Mouse (Mus musculus) left cerebral cortex, postnatal 14 days (tissue): ENCODE data around the gene Scgb1b29. TPM values are rescaled to one million over a fixed set of nuclear protein-coding genes. Genes with fewer than 3 reads are reported as not detected.
"Not testable (repeated sequence)": the region's sequence is repeated elsewhere in the genome, so short reads cannot be mapped to it uniquely, and the experiment has no call there.

ENCODE experiments used
- DNase-seq, 2 experiments: peaks; one replicate each; pipeline ENCODE4 v3.0.0; 2021 to 2022; ENCODE audit warnings: low spot score in 2 of 2, mixed read lengths in 1 of 2
- intact Hi-C: fragments of 180-260 bp; cut with DNase I; formaldehyde crosslinking; loops from one replicate; pipeline ENCODE4 v1.15.1; 2025
- long read RNA-seq, 2 experiments: library from polyadenylated mRNA; stranded (forward); transcript quantifications; one replicate each; pipeline ENCODE4 v2.0.0; 2021
- total RNA-seq, 2 experiments: library from RNA; stranded (reverse); gene quantifications; 2 replicates each; pipeline ENCODE4 v1.2.3; 2021

Gene Scgb1b29
- not detected for total RNA-seq
- long read RNA-seq, experiment 1, result 0 reads
- long read RNA-seq, experiment 2, result 0 reads

- DNase-seq, intact Hi-C loops: not testable (repeated sequence)
These were observed at the start of gene Scgb1b29 for GRCm38 (mm10) chr7:32441241-32441640. TSS of gene Scgb1b29 (plus strand) at chr7:32441541.

GRCm38 (mm10) chr7:32428636-32429035 lies 12.7 kb upstream of the Scgb1b29 start:
- intact Hi-C loops, DNase-seq: not testable (repeated sequence)

Other genes starting within 250 kb of the Scgb1b29 start
- not detected for gene Scgb2b11, start 230.4 kb upstream of the Scgb1b29 start, total RNA-seq
- gene Scgb1b11, start 218.7 kb upstream of the Scgb1b29 start, total RNA-seq, result not detected
- gene Scgb2b12, start 114.3 kb upstream of the Scgb1b29 start, total RNA-seq, result not detected
- gene Scgb1b12, start 107.4 kb upstream of the Scgb1b29 start, total RNA-seq, result not detected